Mouse (Mus musculus) spleen, adult 12 weeks (tissue): ENCODE data around the gene Gm10842.

ENCODE experiments used
- DNase-seq: peaks from one replicate; pipeline ENCODE4 v3.0.0; 2022; ENCODE audit warnings: low spot score

The Gm10842 gene

DNA sequence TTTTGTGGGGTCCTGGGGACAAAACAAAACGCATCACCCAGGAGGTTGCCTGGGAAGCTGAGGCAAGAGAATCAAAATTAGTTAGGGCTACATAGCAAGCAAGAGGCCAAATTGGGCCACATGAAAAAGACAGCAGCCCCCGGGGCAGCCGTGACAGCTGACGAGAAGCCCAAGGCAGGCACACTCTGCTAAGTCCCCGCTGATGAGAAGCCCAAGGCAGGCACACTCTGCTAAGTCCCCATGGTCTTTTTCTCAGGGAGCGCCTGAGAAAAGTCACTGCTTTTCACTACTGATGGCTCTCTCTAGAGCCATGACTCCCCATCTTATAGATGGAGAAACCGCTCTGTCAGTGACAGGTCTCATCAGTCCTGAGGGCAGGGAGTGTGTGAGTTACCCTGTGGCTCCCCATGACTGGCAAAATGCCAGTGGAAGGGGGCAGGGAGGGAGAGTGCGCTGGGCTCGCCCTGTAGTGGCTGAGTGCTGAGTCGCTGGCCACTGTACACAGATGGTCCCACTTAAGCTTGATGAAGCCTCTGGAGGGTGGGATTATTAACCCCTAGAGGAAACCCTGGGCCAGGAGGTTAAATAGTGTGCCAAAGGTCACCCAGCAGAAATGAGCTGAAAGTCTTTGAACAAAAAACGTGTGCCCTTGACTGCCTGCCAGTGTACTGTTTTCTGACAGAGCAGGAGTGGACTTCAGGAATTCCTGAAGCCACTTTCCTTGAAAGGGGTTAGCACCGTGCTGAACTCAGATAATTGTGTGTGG is 6.6 kb downstream of the Gm10842 start:
- peak; percentile 44 for DNase-seq

DNA sequence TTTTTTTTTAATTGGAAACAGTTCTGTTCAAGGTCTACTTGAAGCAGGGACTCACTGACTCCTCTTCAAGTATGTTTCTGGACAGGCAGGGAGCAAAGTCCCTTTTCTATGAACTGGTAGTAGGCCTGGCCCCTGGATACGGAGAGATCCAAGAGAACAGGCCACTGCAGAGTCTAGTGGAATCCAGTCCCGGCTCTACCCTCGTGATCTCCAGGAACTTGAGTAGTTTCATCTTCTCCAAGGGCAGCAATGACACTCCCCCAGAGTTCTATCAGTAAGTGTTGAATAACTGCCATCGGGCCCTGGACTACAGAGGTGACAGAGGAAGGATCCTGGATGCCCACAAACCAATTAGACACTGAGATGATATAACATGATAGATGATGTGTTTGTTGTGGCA is 9.2 kb downstream of the Gm10842 start:
- no peak for DNase-seq

DNA sequence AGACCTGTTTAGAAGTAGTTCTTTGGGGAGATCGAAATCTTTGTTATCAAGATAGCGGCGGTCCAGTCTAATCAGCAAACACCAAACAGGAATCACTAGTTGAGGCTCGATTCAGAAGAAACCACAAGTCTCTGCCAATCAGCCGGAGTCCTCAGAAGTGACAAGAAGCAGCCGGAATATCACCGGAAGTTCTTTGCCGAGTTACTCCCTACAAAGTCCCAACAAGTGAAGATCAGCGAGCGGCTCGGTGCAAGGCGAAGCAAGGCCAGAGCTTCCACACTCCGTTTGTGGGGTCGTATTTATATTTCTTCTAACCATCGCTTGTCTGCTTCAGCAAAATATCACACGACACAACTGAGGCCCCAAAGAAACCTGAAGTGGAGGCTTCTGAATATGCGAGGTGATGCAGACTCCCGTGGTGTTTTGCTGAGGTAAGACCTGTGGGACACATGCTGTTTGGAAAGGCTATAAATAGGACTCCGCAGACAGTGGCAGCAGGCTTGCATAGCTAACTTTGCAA is 10.1 kb downstream of the Gm10842 start:
- DNase-seq: no peak

DNA sequence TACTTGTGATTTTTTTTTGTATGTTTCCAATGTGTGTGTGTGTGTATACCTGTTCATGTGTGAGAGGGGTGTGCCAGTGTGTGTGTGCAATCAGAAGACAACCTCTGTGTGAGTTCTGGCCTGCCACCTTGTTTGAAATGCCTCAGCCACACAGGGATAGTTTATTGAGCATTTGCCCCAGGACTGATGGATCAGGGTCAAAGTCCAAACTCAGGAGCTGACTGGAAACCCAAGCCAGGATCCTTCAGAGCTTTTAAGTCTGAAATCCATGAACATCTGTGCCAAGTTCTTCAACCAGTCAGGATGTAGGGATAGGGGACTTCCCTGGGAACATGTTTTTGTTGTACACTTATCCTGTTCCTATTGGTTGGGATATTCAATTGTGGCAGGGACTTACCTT is 11.4 kb downstream of the Gm10842 start:
- no peak for DNase-seq

DNA sequence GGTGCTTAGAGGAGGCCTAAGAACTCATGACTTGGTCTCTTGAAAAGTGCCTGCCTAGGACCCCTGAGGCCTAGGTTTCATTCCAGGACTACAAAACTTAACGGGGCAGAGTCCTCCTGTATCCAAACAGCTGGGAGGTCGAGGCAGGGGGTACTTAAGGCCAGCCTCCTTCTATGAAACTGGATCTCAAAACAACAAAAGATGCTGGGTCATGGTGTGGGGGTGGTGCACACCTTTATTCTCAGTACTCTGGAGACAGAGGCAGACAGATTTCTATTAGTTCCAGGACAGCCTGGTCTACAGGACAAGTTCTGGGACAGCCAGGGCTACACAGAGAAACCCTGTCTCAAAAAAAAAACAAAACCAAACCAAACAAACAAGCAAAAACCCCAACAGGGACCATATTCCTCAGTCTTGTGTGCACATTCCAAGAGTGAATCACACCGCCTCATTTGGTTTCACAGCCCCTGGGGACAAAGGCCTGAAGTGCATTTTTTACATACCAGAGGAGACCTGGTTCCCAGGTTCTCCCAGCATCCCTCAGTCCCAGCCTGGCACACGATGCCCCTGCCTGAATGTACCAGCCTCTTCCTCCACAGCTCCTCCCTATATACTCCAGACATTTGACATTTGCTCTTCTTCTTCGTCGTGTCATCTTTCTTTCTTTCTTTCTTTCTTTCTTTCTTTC is 13.1 kb downstream of the Gm10842 start:
- no peak for DNase-seq

DNA sequence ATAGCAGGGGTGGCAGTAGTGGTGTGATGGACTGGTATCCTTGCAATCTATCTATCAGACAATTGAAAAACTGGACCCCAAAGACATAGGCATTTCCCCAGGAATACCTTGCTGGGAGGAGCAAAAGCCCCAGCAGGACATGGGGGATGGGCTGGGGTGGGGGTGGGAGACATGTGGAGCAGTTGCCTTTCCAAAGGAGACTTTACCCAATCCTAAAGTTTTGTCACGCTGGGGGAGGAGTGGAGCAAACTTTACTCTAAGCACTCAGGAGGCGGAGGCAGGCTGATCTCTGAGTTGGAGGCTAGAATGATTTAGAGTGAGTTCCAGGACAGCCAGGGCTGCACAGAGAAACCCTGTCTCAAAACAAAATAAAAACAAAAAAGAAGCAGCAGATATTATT is 14.7 kb downstream of the Gm10842 start:
- DNase-seq: no peak

DNA sequence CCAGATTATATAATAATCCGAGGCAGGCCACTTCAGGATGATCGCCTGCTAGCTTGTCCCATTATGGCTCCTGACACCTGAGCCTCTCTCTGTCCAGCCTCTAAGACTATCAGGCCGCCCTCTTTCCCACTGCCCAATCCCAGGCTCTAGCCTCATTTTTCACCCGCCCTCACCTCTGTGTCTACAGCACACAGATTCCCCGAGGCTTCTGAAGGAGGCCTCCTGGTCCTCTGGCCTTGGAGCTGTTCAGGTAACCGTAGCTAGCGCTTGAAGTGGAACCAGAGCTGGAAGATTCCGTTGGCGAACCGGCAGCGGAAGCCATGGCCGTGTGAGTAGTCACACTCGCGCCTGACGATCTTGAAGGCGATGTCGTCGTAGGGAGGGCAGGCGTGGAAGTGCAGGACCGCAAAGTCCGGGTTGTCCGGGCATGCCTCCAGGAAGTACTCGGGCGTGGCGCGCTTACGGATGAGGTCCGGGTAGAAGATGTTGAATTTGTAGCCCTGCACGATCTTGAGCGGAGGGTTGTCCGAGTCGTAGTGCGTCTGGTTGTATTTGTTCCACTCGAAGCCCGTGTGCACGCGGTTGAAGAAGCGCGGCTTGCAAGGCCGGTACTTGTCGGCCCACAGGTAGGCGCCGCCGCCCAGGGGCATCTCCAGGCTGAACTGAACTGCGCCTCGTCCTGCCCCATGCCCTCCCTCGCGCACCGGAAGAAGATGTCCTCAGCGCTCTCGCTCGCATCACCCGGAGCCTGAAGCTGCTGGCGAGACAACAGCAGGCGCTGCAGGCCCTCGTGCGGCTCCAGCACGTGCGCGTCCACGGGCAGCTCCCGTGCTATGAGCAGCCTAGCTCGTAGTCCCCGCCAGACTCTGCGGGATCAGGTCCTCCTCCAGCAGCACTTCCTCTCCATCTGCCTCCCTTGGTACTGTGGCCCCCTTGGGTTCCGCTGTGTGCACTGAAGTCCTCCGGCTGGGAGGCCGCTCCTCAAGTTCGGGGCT is 18.1 kb downstream of the Gm10842 start:
- no peak for DNase-seq

DNA sequence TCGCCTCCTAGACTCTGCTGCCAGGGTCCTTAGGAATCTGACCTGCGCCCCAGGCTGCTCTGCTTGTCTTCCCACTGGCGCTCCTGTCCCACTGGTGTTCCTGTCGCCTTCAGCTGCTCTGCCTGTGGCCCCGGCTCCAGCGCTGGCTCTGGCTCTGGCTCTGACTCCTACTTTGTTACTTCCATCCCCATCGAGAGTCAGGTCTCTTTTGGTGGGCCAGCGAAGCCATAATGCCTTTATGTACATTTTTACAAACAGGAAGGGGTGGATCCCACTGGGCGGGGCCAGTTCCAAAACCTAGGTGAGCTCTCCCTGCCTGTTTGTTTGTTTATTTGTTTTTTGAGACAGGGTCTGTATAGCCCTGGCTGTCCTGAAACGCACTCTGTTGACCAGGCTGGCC is 20.1 kb downstream of the Gm10842 start:
- DNase-seq: no peak

DNA sequence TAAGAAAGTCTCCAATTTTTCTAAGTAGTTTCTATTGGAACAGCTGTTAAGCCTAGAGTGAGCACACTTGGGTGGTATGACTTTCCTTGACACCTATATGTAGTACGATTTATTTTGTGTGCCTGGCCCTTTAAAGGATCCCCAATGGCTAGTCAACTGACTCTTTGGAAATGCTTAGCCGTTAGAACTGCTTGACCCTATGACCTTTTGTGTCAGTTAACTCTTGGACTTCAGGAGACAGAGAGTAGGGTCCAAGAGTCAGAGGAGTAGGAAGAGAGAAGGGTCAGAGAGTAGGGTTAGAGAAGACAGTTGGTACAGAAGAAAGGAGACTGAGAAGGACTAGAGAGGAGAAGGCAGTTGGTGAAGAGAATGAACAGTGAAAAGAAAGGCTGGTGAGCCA is 31.8 kb downstream of the Gm10842 start, which contains the start of gene Tlk2:
Tlk2 (plus strand) TSS at position 292 of the 400 bp plus-strand sequence.
- no peak for DNase-seq

DNA sequence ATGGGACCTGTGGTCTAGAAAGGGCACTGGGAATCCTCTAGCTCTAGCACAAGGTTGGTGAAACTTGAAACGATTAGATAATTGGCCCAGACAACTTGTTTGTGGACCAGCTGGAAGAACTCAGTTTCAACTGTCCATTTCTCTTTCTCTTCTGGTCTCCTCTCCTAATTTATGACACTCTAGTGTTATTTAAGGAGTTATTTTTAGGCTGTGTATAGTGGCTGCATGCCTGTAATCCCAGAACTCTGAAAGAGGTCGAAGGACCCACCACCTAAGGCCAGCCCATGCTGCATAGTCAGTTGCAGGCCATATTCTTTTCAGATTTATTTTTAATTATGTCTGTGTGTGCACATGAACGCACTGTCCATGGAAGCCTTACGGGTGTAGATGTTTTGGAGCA is 32.8 kb downstream of the Gm10842 start:
- DNase-seq: no peak

DNA sequence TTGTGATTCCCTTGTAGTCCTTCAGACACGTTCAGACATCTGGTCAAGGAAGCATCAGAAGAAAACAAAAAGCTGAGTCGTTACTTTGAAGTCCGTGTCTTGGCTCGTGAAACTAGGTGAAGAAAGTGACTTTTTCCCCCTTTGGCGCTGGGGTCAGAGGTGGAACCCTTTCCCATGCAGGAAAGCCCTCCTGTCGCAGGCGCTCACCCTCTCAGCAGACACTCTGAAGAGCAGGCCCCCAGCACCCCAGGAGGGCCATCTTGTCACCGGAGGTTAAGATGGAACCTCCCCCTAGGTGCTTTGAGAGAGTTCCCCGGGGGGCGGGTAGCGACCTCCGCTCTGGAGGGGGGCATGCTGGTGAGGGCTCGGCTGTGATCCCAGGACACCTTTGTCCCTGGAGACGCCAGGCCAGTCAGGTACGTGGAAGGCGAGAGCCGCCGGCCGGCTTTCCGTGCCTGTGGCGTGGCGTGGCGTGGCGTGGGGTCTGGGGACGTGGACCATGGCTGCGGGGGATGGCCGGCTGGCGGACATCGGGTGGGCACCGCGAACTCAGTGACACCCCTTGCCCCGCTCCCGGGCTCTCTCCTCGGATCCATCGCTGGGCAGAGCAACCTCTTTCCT is 33.9 kb downstream of the Gm10842 start:
- peak; percentile 30 for DNase-seq

DNA sequence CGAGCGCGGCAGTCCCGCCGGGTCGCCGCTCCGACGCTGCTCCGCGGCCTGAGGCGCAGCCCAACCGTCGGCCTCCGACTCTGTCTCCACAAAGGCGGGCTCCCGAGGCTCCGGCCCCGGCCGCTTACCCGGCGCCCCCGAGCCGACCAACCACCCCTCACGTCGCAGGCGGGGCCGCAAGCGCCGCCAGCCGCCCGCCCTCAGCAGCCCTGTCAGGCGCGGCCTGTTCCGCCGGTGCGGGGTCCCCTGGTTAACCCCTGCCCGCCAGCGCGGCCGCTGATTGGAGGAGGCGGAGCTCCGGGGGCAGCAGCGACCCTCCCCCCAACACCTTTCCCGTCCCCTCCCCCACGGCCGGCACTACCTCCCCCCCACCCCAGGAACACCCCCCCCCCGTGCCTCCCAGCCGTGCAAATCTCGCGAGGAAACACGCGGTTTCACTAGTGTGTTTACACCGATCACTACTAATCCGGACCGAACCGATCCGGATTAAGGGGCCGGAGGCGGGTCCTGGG is 34.5 kb downstream of the Gm10842 start:
- peak; percentile 78 for DNase-seq

DNA sequence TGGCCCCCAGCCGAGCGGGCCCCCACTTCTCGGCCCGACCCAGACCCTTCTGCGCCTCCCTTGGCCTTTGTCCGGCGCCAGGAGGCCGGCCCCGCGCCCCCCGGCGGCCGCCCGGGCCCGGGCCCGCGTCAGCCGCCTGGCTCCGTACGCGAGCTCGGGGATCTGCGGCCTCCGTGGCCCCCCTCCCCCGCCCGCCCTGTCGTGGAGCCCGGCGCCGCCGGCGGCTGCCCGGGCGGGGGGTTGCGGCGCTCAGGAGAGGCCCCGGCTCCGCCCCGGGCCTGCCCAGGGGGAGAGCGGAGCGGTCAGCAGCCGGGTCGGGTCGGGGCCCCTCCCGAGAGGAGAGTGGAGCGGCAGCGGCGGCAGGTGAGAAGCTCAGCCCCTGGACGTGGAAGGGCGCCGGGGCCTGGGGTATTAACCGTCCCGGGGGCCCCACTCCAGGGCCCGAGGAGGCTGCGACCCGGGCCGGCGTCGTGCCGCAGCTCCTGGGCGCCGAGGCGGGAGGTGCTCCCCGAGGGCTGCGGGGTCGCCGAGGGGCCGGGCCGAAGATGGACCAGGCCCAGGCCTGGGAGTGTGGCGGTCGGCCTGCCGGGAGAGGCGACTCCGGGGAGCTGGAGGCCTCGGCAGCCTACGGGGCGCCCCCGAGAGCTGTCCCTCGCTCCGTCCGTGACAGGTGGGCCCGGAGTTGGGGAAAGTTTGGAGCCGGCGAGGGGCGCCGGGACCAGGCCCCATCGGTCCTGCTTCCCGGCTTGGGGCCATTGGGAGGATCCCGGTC is 35.2 kb downstream of the Gm10842 start:
- peak; percentile 50 for DNase-seq

DNA sequence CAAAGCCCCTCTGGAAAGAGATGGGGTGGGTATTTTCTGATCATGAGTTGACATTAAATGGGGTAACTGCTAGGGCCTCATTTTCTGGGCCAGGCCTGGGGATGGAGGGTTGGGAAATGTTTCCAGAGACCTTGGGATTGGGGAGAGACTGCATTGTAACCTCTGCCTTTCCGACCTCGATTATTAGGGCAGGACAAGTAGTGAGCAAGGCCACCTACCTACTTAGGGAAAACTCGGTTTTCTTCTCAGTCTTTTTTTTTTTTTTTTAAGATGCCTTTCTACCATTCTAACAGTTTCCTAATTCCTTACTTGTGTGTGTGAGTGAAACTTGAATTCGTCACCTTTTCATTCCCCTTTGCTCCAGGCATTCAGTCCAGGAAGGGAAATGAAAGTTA is 35.8 kb downstream of the Gm10842 start:
- no peak for DNase-seq

DNA sequence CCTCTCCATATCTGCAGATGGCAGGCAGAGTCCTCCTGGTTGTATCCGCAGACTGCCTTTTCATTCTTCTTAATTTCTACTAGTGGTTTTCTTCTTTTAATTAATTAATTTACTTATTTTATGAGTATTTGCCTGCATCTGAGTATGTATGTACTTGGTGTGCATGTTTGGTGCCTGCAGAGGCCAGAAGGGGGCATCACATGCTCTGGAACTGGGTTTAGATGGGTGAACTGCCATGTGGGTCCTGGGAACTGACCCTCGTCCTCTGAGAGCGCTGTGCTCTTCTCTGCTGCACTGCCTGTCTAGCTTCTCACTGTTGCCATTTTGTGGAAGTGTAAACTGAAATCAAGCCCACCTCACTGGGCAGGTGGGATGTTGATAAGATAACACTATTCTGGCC is 38.0 kb downstream of the Gm10842 start:
- no peak for DNase-seq

DNA sequence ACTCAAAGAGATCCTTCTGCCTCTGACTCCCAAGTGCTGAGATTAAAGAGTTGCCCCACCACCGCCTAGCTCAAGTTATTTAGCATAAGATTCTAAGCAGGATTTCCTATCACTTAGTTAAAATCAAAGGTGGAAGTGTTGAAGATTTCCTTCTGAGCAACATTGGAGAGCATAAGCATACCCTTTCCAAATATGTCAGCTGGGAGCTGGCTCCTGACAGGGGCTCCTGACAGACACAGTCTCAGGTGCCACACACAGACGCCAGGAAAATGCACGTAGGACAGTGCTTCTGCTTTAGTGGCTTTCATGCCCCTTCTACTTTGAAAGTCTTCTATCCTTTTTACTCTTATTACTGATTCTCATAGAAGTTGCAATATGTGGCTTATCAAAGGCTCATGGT is 45.5 kb downstream of the Gm10842 start:
- DNase-seq: no peak
